Comparison of ENCODE assay signal across 10 mouse cellular contexts in the genomic region with DNA sequence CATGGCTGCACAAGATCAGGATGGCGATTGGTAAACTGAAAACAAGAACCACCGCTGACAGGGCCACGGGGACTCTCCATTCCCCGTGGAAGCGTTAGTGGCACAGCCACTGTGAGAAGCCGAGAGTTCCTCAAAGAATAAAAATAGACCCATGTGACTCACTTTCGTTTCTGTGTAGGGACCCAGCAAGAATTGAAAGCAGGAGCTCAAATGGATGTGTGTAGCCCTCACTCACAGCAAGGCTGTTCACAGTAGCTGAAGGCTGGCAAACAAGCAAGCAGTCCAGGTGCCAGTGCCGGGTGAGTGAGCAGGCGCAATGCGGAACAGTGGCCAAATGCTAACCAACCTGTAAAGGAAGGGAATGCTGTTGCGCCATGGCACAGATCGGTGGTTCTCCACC. TPM values are rescaled to one million over a fixed set of nuclear protein-coding genes. Genes with fewer than 3 reads are reported as not detected.
DNase-seq lines count a peak whose midpoint lies in the region; ATAC-seq and TF ChIP-seq lines count a peak whose summit lies in the region.
"Had no signal": no experiment of that assay in that cellular context is flagged by ENCODE, and none has a peak within 500 bp of the region (broad histone marks: within the 10 kb centered on the region; RNA-seq: fewer than 3 reads in every experiment).

No protein-coding gene starts in this region.

- no peaks in the 10 kb centered on the region for H3K27me3 ChIP-seq in hindbrain, postnatal 0 days (ENCODE audit: insufficient read depth, low read length)
- H3K27me3 ChIP-seq in hindbrain, embryonic 11.5 days (ENCODE audit: control insufficient read depth, insufficient read depth, low read length), result no peaks in the 10 kb centered on the region
- H3K27me3 ChIP-seq: liver, embryonic 15.5 days had no signal

- no peaks in the 10 kb centered on the region; the same call in 1 of the 2 replicates for H3K9me3 ChIP-seq in hindbrain, postnatal 0 days (ENCODE audit: low read length)
- no peaks in the 10 kb centered on the region for H3K9me3 ChIP-seq in hindbrain, embryonic 11.5 days (ENCODE audit: control insufficient read depth, low read length)
- H3K9me3 ChIP-seq: liver, embryonic 15.5 days had no signal

- no peak overlapping the region for H3K9ac ChIP-seq in hindbrain, postnatal 0 days (replicated peaks; ENCODE audit: low read length)
- H3K9ac ChIP-seq in hindbrain, embryonic 11.5 days (ENCODE audit: low read depth, low read length), result no peak overlapping the region
- H3K9ac ChIP-seq: liver, embryonic 15.5 days had no signal

- peak overlapping the region; percentile 16; the same call in 1 of the 2 replicates for H3K4me2 ChIP-seq in hindbrain, postnatal 0 days (ENCODE audit: low read depth, low read length)
- H3K4me2 ChIP-seq in hindbrain, embryonic 11.5 days (replicated peaks; ENCODE audit: low read depth, low read length), result no peak overlapping the region
- H3K4me2 ChIP-seq: liver, embryonic 15.5 days had no signal

- no peak for TF ChIP-seq CTCF in hindbrain, postnatal 0 days (IDR thresholded peaks at IDR 0.05; ENCODE audit: low read depth)

- H3K36me3 ChIP-seq in hindbrain, postnatal 0 days (ENCODE audit: insufficient read depth, low read length), result no peaks in the 10 kb centered on the region
- H3K36me3 ChIP-seq in hindbrain, embryonic 11.5 days (ENCODE audit: control insufficient read depth, insufficient read depth, low read length), result no peaks in the 10 kb centered on the region
- H3K36me3 ChIP-seq: liver, embryonic 15.5 days had no signal

- H3K4me3 ChIP-seq in hindbrain, postnatal 0 days (ENCODE audit: low read length), result no peak overlapping the region
- H3K4me3 ChIP-seq in hindbrain, embryonic 11.5 days (ENCODE audit: low read depth, low read length), result no peak overlapping the region
- H3K4me3 ChIP-seq: erythroblast, embryonic 14.5 days; liver, embryonic 15.5 days had no signal

- ATAC-seq in hindbrain, postnatal 0 days, result peak; percentile 36
- no peak for ATAC-seq in hindbrain, embryonic 11.5 days (ENCODE audit: low FRiP score)
- peak; percentile 69 for ATAC-seq in megakaryocyte progenitor cell, adult 5-6 weeks (replicated peaks; ENCODE audit: poor library complexity)

- WGBS in hindbrain, postnatal 0 days, result 61% methylated on average over 12 of the region's 12 CpGs
- WGBS in hindbrain, embryonic 11.5 days, result 86% methylated on average over 12 of the region's 12 CpGs

- H3K4me1 ChIP-seq in hindbrain, postnatal 0 days (ENCODE audit: insufficient read depth, low read length), result no peaks in the 10 kb centered on the region; the same call in 1 of the 2 replicates
- H3K4me1 ChIP-seq in hindbrain, embryonic 11.5 days (replicated peaks; ENCODE audit: control insufficient read depth, insufficient read depth, low read length), result no peaks in the 10 kb centered on the region

- DNase-seq in hindbrain, postnatal 0 days (ENCODE audit: low spot score), result peak; percentile 35
- DNase-seq in hindbrain, embryonic 11.5 days (ENCODE audit: low spot score), result no peak
- peak; percentile 37 for DNase-seq in cerebellum, adult 8-10 months
- DNase-seq in kidney, postnatal 10 days, result peak; percentile 74
- no peak for DNase-seq in adrenal gland, postnatal 4 days (ENCODE audit: low spot score in 2 of 2)
- DNase-seq in T-cell, adult 2 months (ENCODE audit: low spot score), result no peak
- DNase-seq in embryo, embryonic 10 days (ENCODE audit: low spot score), result no peak

- H3K27ac ChIP-seq in hindbrain, postnatal 0 days, result peak overlapping the region; percentile 65
- H3K27ac ChIP-seq in hindbrain, embryonic 11.5 days (ENCODE audit: low read depth, low read length), result no peak overlapping the region
- H3K27ac ChIP-seq: liver, embryonic 15.5 days had no signal

RNA-seq across cellular contexts. Expression of gene Icosl, which starts 36.4 kb away (rescaled TPM):
- 5.1 and 5.3 TPM in 2 replicates for total RNA-seq in hindbrain, postnatal 0 days (2014; rRNA removed)
- 1.7 and 1.8 TPM in 2 replicates for polyA plus RNA-seq in hindbrain, postnatal 0 days (2015; fragmentation: Nextera tagmentation; extraction: Ambion mirVana)
- 1.4 TPM in 2 replicates for polyA plus RNA-seq in hindbrain, embryonic 11.5 days (2014; fragmentation: Nextera tagmentation; extraction: Ambion mirVana)
- 3.9 and 6.3 TPM in 2 replicates for total RNA-seq in megakaryocyte progenitor cell, adult 5-6 weeks (2015)
- 2.6 and 2.9 TPM in 2 replicates for total RNA-seq in megakaryocyte progenitor cell, adult 5-6 weeks (2017)
- total RNA-seq in adrenal gland, postnatal 4 days (2021), result 10 to 100 TPM; 15.4 to 19.4 TPM

Comparison
In these comparisons a context has a peak if more than half of its experiments do, and no peak if none do; other contexts are left out.
1. DNase-seq: peak in hindbrain, postnatal 0 days (single experiment), cerebellum, adult 8-10 months (single experiment) and kidney, postnatal 10 days (single experiment); none in hindbrain, embryonic 11.5 days (single experiment), adrenal gland, postnatal 4 days (0 of 2), T-cell, adult 2 months (single experiment) and embryo, embryonic 10 days (single experiment).